Mouse (Mus musculus) common myeloid progenitor, adult 5-6 weeks (primary cell): ENCODE data around the gene Wdr37. TPM values are rescaled to one million over a fixed set of nuclear protein-coding genes. Genes with fewer than 3 reads are reported as not detected.
"Not testable (repeated sequence)": the region's sequence is repeated elsewhere in the genome, so short reads cannot be mapped to it uniquely, and the experiment has no call there.

Experiments
- ATAC-seq: replicated peaks from 2 replicates; pipeline ENCODE4 v1.8.0; 2016; ENCODE audit warnings: low read depth, mild to moderate bottlenecking, moderate TSS enrichment, inconsistent platforms; ENCODE audit not compliant: poor library complexity, severe bottlenecking
- total RNA-seq: library from RNA; stranded (forward); fragments of 200-1000, 187-1606 nt; gene quantifications from 2 replicates; pipeline ENCODE4 v1.2.3, GENCODE M21; 2017

Wdr37 gene
- total RNA-seq, 1 experiment from 2014 or later = 25.0 TPM

GRCm38 (mm10) chr13:8841846-8842245 lies 29.9 kb downstream of the Wdr37 start:
- ATAC-seq = not testable (repeated sequence)

- no peak; the same call in 1 of the 2 replicates for ATAC-seq
Observed at GRCm38 (mm10) chr13:8840941-8841340, 30.8 kb downstream of the Wdr37 start.

- no peak for ATAC-seq
Observed at GRCm38 (mm10) chr13:8839937-8840336, 31.8 kb downstream of the Wdr37 start.

GRCm38 (mm10) chr13:8839111-8839510 lies 32.6 kb downstream of the Wdr37 start:
- no peak for ATAC-seq

GRCm38 (mm10) chr13:8838394-8838793 lies 33.3 kb downstream of the Wdr37 start:
- ATAC-seq = no peak

GRCm38 (mm10) chr13:8834573-8834972 lies 37.1 kb downstream of the Wdr37 start:
- no peak for ATAC-seq

- ATAC-seq = no peak
Observed at GRCm38 (mm10) chr13:8831546-8832251, 40.0 kb downstream of the Wdr37 start.

- ATAC-seq = no peak
Observed at GRCm38 (mm10) chr13:8830696-8831095, 41.0 kb downstream of the Wdr37 start.

- ATAC-seq = no peak
Observed at GRCm38 (mm10) chr13:8829784-8830183, 41.9 kb downstream of the Wdr37 start.

- no peak for ATAC-seq
Observed at GRCm38 (mm10) chr13:8828946-8829345, 42.8 kb downstream of the Wdr37 start.

GRCm38 (mm10) chr13:8823546-8823945 lies 48.2 kb downstream of the Wdr37 start:
- no peak for ATAC-seq

GRCm38 (mm10) chr13:8823120-8823519 lies 48.6 kb downstream of the Wdr37 start:
- ATAC-seq = no peak

GRCm38 (mm10) chr13:8822201-8822600 lies 49.5 kb downstream of the Wdr37 start:
- no peak for ATAC-seq

- ATAC-seq = no peak
Observed at GRCm38 (mm10) chr13:8805931-8806330, 65.8 kb downstream of the Wdr37 start.

GRCm38 (mm10) chr13:8800576-8800975 lies 71.1 kb downstream of the Wdr37 start:
- no peak for ATAC-seq

- no peak for ATAC-seq
Observed at GRCm38 (mm10) chr13:8793217-8793616, 78.5 kb downstream of the Wdr37 start.

GRCm38 (mm10) chr13:8785185-8785584 lies 86.5 kb downstream of the Wdr37 start:
- peak; percentile 88 for ATAC-seq

- 0 out of 2 replicates have a peak, but pooled peaks have one; percentile 15 for ATAC-seq
Observed at GRCm38 (mm10) chr13:8784308-8785061, 87.2 kb downstream of the Wdr37 start.

GRCm38 (mm10) chr13:8783686-8784307 lies 87.9 kb downstream of the Wdr37 start:
- ATAC-seq = no peak

GRCm38 (mm10) chr13:8782636-8783035 lies 89.1 kb downstream of the Wdr37 start:
- ATAC-seq = no peak

- peak; percentile 88 for ATAC-seq
Observed at GRCm38 (mm10) chr13:8780441-8780840, 91.3 kb downstream of the Wdr37 start.
